Mouse (Mus musculus) gastrocnemius, postnatal 14 days (tissue): ENCODE results near the gene Gna11. TPM values are rescaled to one million over a fixed set of nuclear protein-coding genes. Genes with fewer than 3 reads are reported as not detected.

Experiments
- DNase-seq: peaks from one replicate; pipeline ENCODE4 v3.0.0; 2021; ENCODE audit warnings: mixed read lengths
- intact Hi-C: fragments of 180-260 bp; cut with DNase I; formaldehyde crosslinking; loops from one replicate; pipeline ENCODE4 v1.15.1; 2025; ENCODE audit warnings: low total_unique reads
- total RNA-seq, 2 experiments: library from RNA; stranded (reverse); gene quantifications; 2 replicates each; pipeline ENCODE4 v1.2.3; 2021

The Gna11 gene
- total RNA-seq, 2 experiments from 2014 or later: 31.6 to 34.6 TPM

DNA sequence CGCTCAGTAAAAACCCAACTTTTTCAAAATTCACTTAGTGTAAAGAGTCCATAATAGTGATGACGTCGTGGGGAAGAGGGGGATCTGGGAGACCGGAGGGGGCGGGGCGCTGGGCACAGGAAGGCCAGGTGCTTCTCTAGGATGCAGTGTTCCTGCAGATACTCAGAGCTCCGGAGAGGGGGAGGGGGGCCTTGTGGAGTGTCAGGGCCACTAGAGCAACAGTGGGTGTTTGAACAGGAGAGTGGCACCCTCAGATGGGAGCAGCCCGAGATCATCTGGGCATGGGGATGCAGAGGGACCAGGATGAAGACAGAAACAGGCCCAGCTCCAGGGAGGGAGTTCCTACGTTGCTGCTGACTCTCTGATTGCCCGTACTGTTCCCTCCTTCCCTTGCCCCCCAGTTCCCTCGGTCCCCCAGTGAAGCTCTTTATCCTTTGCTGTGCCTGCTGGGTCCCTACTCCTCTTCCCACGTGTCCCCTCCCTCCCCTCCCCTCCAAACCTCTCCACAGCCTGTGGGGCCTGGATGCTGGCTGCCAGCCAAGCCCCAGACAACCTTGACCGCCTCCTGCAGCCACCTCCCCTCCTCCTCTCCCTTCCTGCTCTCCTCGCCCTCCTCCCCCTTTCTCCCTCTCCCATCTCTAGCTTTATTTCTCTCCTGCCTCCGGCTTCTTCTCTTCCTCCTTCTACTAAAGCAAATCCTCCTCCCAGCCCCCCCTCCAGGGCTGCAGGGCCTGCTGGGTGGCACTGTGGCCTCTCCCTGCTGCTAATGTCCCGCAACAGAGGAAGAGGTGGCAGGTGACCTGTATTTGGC is 23.6 kb upstream of the Gna11 start:
- DNase-seq: no peak
- intact Hi-C loops: loop anchor here (5.0 kb wide), 1 partner anchor 34 kb away; the partner anchor contains the start of gene Tle6

DNA sequence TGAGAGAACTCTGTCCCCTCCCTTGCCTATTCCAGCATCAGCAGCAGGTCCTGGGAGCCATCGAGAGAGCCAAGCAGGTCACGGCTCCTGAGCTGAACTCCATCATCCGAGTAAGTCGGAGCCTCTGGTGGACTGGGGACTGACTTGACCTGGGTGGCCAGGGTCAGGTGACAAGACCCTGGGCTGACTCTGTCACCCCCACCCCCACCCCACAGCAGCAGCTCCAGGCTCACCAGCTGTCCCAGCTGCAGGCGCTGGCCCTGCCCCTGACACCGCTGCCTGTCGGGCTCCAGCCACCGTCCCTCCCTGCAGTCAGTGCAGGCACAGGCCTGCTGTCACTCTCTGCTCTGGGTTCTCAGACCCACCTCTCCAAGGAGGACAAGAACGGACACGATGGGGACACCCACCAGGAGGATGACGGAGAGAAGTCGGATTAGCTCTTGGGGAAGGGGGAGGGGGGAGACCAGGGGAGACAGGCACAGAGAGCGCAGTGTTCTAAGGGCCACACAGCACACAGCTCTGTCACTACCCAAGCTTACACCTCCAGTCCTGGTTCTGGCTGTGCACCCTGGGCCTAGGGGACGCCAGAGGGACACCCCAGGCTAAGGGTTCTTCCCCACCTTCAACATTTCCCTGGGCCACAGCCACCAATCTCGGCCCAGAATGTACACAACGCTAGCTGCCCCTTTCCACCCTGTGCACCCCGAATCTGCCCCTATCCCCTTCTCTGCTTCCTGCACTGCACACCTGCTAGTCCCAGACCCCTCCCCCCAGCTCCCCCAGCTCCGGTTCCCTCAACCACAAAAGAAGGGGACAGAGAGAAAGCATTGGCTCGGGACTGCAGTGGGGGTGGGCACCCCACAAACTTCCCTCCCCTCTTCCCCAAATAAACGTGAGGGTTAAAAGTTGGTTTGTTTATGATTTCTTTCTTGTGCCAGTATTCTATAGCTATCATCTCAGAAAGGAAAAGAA is 20.6 kb upstream of the Gna11 start:
- intact Hi-C loops: loop anchor here (5.0 kb wide), 1 partner anchor 37 kb away; the partner anchor contains the start of gene Tle6
- DNase-seq: no peak

DNA sequence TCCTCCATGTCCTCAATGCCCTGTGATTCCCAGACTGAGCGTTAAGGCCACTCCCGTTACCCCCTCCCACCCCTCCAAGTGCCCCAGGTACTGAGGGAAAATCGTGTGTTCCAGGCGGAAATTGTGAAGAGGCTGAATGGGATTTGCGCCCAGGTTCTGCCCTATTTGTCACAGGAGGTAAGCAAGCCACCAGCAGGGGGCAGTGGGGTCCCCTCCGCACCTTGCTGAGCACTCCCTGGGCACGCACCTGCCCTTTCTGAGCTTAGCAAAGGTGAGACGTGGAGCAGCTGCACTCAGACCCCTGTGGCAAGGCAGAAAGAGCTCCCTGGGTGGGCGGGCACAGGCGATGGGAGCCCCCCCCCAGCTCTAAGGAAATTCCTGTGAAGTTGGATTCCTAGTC is 19.7 kb upstream of the Gna11 start:
- intact Hi-C loops: loop anchor here (5.0 kb wide), 1 partner anchor 38 kb away; the partner anchor contains the start of gene Tle6

DNA sequence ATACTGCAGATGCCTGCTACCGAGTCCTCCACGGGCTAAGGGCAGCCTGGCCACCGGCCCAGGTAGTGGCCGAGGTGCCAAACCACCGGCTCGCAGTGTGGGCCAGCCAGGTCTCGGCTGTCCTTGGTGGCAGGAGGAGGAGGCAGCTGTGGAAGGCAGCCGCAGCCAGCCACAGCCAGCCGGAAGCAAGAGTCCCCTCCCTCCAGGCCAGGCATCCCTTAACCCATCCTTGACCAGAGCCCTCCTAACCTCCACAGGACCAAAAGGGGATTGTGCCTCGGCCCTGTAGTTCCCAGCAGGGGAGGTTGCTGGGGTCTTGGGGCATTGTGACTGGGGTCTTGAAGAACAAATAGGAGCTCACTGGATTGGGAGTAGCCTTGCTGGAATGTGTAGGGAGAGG is 19.2 kb upstream of the Gna11 start:
- intact Hi-C loops: no loop called here
- DNase-seq: peak; percentile 77

More for the DNA sequence above, 19.7 kb upstream of the Gna11 start:
- peak; percentile 64 for DNase-seq

DNA sequence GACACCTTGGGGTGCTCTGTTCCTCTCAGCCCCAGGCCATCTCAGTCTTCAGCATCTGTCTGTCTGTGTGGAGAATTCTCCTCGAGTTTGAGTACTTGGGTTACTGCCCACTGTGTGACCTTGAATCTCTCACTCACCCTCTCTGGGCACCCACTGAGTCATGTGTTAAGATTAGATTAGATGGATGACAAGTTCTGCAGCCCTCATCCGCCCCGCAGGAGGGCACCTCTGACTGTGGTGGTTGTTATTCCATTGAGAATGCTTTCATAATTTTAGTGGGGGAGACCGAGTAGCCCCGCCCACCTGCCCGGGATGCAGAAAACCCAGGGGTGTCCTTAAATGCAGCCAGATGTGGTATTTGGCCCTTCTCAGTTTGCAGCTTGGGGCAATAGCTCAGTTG is 18.5 kb upstream of the Gna11 start:
- no peak for DNase-seq
- intact Hi-C loops: no loop called here

DNA sequence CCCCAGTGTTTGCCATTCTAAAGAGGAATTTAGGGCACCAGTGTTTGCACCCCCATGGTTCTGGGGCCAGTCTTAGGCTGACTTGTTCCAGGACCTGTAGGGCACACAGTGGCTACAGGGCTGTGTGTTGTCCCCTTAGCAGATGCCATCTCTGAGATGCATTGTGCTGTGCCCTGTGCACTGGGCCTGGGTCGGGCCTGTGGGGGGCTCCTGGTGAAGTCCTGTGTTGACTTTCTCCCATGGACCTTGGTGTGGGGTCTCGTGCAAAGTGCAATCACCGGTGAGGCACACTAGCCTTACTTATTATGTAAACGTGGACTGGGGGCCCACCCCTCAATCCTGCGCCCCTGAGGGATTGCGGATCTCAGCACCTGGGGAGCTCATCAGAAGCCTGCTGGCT is 17.4 kb upstream of the Gna11 start:
- intact Hi-C loops: no loop called here
- no peak for DNase-seq

DNA sequence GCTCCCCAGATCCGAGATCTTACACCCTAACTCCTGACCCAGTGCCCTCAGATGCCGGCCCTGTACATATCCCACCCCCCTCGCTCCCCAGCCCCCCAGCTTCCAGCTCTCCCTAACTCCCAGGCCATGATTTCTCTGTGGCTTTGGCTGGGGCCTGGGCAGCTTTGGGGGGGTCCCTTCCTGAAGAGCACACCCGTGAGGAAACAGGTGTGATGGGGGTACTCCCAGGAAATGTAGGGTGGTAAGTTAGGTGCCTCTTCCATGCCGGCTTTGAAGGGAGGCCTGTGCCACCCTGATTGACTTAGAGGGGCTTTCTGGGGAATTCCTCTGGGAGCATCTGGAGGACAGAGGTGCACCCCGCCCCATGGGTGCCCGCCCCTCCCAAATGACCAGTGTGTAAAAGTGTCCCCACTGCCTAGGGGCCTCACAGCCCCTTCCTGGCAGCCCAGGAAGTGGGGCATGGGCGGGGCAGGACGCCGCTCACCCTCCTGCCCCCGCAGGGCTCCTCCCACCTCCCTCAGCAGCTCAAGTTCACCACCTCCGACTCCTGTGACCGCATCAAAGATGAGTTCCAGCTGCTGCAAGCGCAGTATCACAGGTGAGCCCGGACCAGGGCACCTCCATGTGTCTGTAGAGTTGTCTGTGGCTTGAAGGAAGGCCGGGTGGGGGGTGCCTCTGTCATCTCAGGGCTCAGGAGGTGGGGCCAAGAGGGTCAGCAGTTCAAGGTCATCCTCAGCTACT is 15.9 kb upstream of the Gna11 start:
- DNase-seq: no peak
- intact Hi-C loops: no loop called here

DNA sequence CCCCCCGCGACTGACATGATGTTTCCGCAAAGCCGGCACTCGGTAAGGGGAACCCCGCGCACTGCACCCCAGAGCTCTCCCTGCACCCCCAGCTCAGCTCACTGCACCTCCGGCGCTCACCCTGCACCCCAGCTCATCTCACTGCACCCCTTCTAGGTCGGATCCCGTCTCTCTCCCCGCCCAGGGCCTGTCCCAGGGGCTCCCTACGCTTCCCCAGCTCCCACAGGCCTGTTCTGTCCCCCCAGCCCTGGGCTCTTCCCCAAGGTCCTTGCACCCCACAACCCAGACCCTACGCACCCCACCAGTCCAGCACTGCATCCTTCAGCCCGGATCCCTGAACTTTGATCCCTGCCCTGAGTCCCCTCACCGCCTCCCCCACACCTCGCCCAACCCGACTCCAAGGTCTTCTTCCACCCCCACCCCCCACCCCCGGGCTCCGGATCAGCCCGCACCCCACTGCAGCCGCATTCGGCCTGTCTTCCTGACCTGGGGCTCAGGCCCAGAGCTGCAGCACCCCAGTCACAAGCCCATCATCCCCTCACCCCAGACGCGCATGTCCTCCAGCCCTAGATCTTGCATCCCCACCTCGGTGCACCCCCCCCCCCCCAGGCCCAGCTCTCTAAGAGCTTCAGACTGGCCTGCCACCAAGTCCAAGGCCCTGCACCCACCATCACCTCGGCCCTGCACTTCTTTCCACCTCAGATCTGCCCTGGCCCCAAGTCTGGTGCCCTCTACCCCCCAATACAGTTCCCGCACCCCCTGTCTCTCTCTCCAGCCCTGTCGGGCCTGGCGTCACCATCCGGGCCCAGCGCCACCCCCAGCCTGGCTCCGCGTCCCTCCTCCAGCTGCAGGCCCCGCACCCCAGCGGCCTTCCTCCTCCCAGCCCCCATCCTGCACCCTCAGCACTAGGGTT is 14.9 kb upstream of the Gna11 start:
- DNase-seq: peak; percentile 81
- intact Hi-C loops: no loop called here

DNA sequence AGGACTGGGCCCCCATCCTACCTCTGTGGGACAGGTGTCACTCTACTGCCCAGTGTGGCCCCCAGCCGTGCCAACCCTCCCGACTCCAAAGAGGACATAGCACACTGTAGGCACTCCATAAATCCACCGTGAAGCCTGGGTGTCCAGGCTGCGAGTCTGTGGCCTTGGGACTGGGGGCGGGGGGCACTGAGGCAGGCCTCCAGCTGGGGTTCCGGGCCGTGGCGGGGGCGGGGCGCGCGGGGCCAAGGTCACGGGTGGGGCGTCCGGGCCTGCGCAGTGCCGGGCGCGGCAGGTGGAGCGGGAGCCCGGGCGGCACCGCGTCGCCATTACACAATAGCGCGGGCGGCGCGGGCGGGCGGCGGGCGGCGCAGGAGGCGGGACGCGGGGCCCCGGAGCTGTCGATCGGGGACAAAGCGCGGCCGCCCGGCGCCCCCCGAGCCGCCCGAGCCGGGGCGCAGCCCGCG is 14.2 kb upstream of the Gna11 start, which contains the start of gene Aes:
TSS of gene Aes (plus strand) at position 326 of the 464 bp plus-strand sequence.
- peak; percentile 83 for DNase-seq
- intact Hi-C loops: no loop called here

DNA sequence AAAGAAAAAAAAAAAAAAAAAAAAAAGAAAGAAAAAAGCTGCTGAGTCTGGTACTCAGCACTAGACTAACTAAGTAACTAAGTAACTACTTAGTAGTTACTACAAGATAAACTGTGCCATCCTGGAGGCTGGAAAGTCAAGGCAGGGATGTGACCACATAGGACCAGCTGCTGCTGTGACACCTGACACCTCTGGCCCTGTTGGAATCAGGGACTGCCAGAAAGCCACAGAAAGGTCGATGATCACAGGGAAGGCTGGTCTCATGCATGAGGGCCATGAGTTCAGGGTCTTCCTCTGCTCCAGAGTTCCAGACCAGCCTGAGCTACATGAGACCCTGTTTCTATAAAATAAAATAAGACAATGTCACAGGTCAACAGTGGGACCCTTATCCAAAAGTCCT is 12.5 kb upstream of the Gna11 start:
- intact Hi-C loops: no loop called here
- DNase-seq: no peak

DNA sequence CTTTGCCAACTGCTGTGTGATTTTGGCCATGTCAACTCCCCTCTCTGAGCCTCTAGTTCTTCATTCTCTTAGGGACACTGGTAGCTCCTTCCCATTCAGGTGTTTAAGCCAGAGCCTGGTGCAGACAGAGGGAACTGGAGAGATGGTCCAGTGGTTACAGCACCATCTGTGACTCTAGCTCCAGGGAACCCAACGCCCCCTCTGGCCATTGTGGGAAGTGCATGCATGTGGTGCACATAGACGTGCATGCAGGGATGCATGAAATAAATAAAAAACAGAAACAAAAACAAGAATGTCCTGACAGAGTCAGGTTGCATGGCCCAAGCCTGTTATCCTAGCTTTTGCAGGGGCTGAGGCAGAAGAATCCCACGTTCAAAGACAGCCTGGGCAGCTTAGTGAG is 11.3 kb upstream of the Gna11 start:
- DNase-seq: no peak
- intact Hi-C loops: no loop called here

DNA sequence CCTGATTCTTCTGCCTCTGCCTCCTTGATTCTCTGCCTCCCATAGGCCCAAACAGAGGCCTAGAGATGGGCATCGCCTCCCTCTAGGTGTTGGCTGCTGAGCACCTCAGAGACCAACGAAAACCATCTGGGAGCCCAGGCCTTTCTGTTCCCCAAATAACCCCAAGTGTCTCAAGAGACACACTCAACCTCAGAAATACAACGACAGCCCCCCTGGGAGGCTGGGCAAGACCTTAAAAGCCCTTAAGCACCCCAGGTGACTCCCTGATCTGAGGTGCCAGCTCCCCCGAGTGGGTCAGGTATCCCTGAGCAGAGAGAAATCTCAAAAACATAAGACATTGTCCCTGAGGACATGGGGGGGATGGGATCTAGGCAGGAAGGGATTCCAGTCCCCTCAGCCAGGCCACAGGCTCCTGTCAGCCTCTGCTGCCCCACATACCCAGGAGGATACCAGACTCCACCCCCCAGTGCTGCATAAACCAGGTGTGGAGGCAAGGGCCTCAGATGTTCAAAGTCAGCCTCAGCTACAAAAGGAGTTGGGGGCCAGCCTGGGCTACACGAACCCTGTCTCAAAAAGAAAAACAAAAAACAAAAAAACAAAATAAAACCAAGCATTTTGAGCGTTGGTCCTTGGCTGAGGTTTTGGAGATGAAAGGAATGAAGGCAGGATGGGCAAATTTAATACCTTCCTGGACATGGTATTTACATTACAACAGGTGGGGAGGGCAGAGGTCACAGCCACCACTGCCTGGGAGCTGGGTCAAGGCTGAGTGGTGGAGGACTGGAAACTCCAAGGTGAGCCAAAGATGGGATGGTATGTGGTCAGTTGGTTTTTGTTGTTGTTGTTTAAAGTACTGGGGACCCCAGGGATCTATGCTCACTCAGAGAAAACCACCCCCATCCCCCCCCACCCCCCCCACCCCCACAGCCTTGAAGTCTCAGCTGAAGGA is 9.1 kb upstream of the Gna11 start:
- intact Hi-C loops: loop anchor here (5.0 kb wide), 1 partner anchor 52 kb away; the partner anchor contains the start of gene S1pr4
- no peak for DNase-seq

DNA sequence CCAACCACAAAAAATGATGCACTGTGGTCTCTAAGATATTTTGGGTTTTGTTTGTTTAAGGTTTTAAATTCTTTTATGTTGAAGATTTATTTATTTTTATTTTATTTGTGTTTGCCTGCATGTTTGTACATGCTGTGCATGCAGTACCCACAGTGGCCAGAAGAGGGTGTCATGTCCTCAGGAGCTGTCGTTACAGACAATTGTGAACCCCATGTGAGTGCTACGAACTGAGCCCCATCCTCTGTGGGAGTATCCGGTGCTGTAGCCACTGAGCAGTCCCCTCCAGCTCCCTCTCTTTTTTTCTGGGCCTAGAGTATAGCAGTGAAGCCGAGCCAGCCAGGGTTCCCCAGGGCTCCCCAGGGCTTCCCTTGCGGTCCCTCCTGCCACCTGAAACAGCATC is 8.2 kb upstream of the Gna11 start:
- DNase-seq: no peak

DNA sequence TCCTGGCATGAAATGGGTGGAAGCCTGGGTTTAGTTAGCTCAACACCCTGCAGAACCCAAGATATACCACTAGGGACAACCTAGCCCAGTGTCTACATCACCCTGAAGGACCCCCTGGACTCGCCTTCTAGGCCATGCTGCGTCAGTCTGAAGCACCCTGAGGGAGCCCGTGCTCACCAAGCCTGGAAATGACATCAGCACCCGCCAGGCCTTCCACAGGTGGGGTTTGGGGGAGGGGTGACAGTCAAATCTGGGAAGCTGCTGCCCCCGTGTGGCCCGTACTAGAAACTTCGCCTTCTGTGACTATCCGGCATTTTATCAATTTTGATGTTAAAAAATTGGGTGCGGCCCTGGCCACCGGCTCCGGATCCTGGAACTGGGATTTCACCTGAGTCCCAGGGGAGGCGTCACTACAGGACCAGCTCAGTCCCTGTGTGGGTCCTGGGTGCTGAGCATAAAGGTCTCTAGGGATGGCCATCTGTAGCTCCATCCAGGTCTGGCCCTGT is 6.7 kb upstream of the Gna11 start:
- intact Hi-C loops: loop anchor here (5.0 kb wide), 1 partner anchor 49 kb away; the partner anchor contains the start of gene S1pr4
- DNase-seq: peak; percentile 86

More for the DNA sequence above, 8.2 kb upstream of the Gna11 start:
- intact Hi-C loops: loop anchor here (5.0 kb wide), 1 partner anchor 51 kb away; the partner anchor contains the start of gene S1pr4

DNA sequence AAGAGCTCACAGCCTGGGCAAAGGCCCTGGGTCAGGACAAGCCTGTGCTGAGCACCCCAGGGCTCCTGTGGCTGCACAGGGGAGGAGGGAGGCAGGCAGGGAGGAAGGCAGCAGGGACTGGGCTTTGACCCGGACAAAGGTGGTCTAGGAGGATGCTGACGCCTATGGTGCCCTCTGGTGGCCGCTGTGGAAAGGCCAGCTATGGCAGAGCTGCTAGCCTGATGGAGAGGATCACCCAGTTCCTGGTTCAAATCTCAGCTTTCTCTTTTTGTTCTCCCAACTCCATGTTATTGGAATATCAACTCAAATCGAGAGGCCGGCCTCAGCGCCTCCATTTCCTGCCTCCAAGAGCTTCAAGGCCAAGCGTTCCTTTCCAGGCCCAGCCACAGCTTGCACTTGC is 5.3 kb upstream of the Gna11 start:
- intact Hi-C loops: loop anchor here (5.0 kb wide), 1 partner anchor 48 kb away; the partner anchor contains the start of gene S1pr4
- peak; percentile 59 for DNase-seq

DNA sequence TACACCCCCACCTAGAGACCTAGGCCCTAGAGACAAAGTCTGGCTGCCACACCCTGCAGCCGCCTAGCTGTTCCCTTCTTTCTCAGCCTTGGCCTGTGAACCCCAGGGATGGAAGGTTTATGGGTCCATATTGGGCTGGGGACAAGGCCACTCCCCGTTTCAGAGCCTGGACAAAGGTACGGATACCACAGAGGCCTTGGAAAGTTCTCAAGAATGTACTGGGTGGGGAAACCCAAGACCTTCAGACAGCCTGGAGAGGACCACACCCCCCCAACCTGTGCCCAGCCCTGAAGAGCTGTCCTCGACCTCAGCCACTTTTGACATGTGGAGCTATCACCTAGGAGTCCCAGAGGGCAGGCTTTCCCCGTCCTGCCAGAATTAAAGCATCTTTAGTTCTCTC is 4.0 kb upstream of the Gna11 start:
- intact Hi-C loops: no loop called here

More for the DNA sequence above, 4.0 kb upstream of the Gna11 start:
- no peak for DNase-seq
